Mouse (Mus musculus) right cerebral cortex, adult 2 months (tissue): ENCODE data around the gene Hfe.
A peak's percentile ranks its signal among the peaks of the same experiment; 100 is the strongest.
"Not testable (repeated sequence)": the region's sequence is repeated elsewhere in the genome, so short reads cannot be mapped to it uniquely, and the experiment has no call there.

Source experiments
- DNase-seq, 2 experiments: peaks; one replicate each; pipeline ENCODE4 v3.0.0; 2021 to 2022; ENCODE audit warnings: low spot score in 2 of 2

Hfe gene

GRCm38 (mm10) chr13:23744421-23745380 lies 34.0 kb upstream of the Hfe start:
- DNase-seq: no peak

- DNase-seq: no peak
These were observed 33.3 kb upstream of the Hfe start for GRCm38 (mm10) chr13:23743963-23744362.

GRCm38 (mm10) chr13:23743215-23743614 lies 32.6 kb upstream of the Hfe start:
- DNase-seq: no peak

- DNase-seq: no peak
These were observed 31.4 kb upstream of the Hfe start for GRCm38 (mm10) chr13:23742007-23742406.

- DNase-seq: no peak
These were observed 30.3 kb upstream of the Hfe start for GRCm38 (mm10) chr13:23740910-23741309.

GRCm38 (mm10) chr13:23740256-23740840 lies 29.7 kb upstream of the Hfe start:
- DNase-seq: no peak

- no peak for DNase-seq
These were observed 29.2 kb upstream of the Hfe start for GRCm38 (mm10) chr13:23739922-23740252.

GRCm38 (mm10) chr13:23739069-23739921 lies 28.6 kb upstream of the Hfe start:
- DNase-seq: peak; percentile 95 to 96

- peak; percentile 87 to 91 for DNase-seq
These were observed 28.0 kb upstream of the Hfe start, which contains the start of gene Hist1h1c for GRCm38 (mm10) chr13:23738677-23739068. Hist1h1c (plus strand) TSS chr13:23738808.

GRCm38 (mm10) chr13:23738041-23738440 lies 27.4 kb upstream of the Hfe start:
- no peak for DNase-seq

GRCm38 (mm10) chr13:23737091-23737490 lies 26.4 kb upstream of the Hfe start:
- no peak for DNase-seq

- DNase-seq: peak; percentile 36 to 57
These were observed 21.6 kb upstream of the Hfe start for GRCm38 (mm10) chr13:23732156-23732804.

- no peak for DNase-seq
These were observed 19.8 kb upstream of the Hfe start for GRCm38 (mm10) chr13:23730479-23730878.

GRCm38 (mm10) chr13:23729706-23730105 lies 19.1 kb upstream of the Hfe start:
- DNase-seq: no peak

GRCm38 (mm10) chr13:23729192-23729525 lies 18.5 kb upstream of the Hfe start:
- DNase-seq: no peak

- no peak for DNase-seq
These were observed 18.0 kb upstream of the Hfe start for GRCm38 (mm10) chr13:23728472-23729191.

- DNase-seq: no peak
These were observed 14.6 kb upstream of the Hfe start for GRCm38 (mm10) chr13:23725213-23725612.

GRCm38 (mm10) chr13:23724239-23724638 lies 13.6 kb upstream of the Hfe start:
- DNase-seq: no peak

- DNase-seq: not testable (repeated sequence)
These were observed 7.1 kb upstream of the Hfe start for GRCm38 (mm10) chr13:23717593-23718245.

- no peak for DNase-seq
These were observed 6.5 kb upstream of the Hfe start for GRCm38 (mm10) chr13:23717176-23717575.
